Mouse (Mus musculus) skeletal muscle tissue, adult 2 months (tissue): ENCODE results near the gene Ap2b1.

Experiments used
- DNase-seq: peaks from one replicate; pipeline ENCODE4 v3.0.0-alpha.2; 2012; ENCODE audit warnings: low read depth, low spot score

Gene Ap2b1

DNA sequence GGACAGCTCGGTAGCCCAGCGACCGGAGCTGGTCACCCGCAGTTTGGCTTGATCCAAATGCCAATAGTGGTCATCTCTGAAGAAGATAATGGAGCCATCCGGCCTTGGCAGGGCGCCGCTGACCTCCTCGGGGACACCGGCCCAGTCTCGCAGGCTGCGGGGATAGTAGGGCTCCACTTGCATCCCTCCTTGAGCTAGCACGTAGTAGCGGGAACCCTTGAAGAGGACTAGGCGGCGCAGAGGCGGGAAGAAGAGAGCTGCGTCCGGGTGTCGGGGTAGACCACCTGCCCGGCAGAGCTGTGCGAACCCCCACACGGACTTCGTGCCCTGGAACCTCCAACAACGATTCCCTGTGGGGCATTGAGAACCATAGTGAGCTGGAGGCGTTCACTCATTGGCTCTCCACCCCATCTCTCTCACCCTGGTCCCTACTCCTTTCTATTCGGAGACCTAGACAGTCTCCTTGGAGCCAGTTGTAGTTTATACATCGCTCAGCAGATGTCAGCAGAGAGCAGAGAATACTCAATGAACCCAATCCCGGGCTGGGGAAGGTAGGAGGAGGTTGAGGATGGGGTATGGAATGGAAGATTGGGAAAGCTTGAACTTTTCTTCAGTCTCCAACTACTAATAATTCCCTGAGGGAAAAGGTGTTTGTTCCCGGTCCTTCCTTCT is 143.9 kb downstream of the Ap2b1 start:
- no peak for DNase-seq

DNA sequence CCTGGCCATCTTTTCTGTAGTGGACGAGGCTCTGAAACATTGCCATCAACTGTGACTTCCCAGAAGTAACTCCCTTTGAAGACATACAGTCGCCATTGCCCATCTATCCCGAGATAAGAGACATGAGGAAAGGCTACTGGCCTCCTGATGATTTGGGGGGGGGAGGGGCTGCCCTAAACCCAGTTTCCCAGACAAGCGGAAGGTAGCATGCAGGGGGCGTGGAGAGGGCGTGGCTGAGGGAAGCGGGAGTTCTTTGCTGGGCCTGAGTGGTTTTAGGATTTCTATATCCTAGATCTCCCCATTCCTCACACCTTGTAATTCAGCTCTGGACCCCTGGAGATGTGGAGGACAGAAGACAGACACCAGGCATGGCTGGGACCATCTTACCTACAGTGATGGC is 145.0 kb downstream of the Ap2b1 start:
- DNase-seq: no peak

DNA sequence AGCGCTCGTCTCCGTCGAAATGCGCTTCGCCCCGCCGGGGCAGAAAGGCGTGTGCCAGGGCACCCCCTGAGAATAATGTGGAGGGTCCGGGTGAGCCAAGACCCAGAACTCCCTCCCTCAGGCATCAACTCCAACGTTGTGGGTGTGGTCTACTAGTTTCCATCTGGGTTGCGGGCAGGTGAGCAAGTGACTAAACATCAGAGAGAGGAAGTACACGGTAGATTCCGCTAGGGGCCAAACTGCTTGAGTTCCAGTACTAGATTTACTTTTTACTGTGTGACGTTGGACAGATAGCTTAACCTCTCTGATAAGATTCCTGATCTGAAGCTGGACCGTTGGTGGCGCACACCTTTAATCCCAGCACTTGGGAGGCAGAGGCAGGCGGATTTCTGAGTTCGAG is 146.2 kb downstream of the Ap2b1 start:
- no peak for DNase-seq

DNA sequence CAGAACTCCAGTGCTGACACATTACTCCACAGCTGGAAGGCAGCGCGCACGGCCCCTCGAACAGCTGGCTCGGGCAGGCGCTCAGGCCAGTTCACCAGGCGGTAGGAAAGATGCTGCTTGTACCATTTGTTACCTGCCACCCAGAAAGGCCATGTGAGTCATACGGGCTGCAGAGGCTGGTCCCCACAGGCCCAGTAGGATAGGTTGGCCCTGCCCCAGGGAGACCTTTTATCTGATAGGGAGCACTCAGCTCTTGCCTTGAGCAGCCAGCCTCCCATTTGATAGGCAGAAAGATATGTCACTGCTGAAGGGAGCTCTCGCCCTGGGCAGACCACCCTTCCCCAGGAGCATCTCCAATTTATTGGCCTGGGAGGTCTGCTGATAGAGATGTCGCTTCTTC is 148.8 kb downstream of the Ap2b1 start:
- DNase-seq: no peak

DNA sequence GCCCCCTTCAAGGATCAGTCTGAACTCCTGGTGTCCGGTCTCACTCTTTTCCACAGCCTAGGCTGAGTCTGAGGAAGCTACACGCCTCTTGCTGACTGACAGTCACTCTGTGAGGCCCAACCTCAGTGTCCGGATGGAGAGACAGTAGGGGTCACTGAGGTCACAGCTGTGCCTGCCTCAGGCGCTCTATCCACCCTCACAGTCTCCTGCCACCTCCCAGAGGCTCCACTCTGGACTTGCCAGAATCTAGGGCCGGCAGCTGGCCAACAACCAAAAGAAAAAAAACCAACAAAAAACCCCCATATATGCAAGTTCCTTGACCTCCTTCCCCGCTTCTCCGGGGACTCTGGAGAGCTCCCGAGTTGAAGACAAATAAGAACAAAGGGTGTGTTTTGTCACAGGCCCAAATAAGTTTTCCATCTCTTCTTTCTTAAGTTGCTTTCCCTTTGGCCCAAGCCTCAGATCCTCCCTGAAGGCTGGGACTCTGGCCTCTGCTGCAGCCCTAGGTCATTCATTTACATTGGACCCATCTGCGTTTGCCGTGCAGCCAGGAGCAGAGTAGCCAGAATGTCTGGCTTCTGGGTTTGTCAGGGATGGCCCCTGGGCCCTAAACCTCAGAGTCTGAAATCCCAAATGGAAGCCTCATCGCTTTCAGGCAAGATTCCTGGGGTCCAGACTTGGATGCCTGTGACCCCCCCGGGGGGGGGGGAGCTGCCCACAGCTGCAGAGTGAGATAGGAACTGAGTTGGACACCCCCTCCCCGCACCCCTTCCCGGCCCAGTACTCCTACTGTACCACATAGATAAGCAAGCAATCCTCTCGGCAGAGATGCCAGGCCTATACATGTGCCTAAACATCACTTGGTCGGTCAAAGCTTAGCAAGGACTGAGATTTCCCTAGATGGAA is 149.4 kb downstream of the Ap2b1 start:
- peak; percentile 70 for DNase-seq

DNA sequence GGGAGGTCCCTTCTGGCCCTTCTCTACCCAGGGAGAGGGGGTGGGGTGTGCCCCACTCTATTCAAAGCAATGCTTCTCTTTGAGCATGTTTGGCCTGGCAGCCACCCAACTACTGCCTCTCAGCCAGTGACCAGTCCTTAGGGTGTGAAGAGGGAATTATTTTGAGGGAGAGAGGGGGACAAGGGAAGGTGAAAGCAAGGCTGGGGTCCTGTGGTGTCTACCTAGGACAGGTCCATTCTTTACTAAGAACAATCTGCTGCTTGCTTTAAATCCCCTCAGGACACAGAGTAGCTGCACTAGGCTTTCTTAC is 150.1 kb downstream of the Ap2b1 start:
- DNase-seq: no peak

DNA sequence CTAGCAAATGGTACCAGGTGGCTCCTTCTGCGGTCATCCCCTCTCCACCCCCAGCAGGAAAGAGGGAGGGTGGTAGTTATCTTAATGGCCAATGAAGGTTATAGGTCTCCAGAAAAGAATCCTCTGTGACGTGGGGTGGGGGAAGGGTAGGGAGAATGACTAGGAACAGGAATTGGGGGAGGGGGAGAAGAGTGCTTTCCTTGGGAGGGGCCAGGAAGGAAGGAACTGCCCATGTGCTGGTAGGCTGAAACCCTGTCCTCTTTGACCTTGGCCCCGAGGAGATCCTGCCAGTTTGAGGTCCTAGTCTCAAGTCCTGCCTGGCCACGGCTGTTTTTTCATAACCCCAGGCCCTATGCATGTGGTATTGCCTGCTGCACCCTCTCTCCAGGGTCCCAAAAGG is 150.5 kb downstream of the Ap2b1 start:
- no peak for DNase-seq

DNA sequence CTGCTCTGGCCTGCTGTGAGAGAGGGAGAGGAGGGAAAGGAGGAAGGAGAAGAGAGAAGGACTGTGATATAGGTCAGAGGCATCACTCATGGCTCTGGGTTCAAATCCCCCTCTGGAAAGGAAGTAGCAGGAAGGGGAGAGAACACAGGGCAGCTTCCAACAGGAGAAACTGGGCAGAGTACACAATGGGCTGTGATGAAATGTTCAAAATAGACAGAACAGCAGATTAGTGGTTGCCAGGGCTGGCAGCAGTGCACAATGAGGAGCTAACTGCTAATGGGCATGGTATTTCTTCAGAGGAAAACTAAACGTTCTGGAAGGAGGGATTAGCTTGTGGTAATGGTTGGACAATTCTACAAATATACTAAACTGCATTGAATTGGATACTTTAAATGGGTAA is 151.7 kb downstream of the Ap2b1 start:
- DNase-seq: no peak

DNA sequence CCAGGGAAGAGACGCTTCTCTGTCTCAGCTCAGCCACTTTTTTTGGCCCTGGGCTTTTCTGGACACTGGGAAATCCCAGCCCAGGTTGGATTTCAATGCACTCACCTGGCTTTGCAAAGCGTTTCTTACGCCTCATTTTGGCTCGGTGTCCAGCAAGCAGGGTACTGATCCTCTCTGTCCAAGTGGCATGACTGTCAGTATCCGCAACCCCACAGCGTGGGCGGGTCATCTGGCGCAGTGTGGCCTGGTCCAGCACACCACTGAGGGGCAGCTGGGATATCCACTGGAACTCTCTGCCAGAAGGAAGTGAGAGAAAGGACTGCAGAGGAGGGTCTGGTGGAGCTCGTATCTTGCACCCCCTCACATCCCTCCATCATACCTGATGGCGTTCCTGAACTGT is 152.5 kb downstream of the Ap2b1 start:
- DNase-seq: no peak

DNA sequence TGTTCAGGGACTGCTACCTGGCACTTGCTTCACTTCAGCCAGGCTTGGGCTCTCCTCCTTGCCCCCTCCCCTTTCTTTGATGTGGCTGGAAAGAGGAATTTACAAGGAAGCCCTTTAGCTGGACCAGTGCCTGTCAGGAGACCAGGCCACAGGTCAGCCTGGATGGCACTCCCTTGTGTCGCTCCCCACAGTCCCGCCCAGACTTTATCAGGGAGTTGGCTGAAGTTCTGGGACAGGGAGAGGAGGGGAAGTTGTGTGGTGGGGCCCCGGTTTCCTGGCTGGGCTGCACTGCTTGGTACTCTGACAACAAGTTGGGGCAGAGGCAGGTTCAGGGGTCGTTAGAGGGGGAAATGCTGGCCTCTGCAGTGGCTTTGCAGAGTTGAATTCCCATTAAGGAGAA is 155.7 kb downstream of the Ap2b1 start:
- DNase-seq: no peak
